Mouse (Mus musculus): ENCODE data around the gene Cd300a.
A peak's percentile ranks its signal among the peaks of the same experiment; 100 is the strongest.

The Cd300a gene

GRCm38 (mm10) chr11:114889991-114890518, at the start of gene Cd300a:
Gene Cd300a, plus strand, starts transcription at chr11:114890041.
- DNase-seq, result peak; percentile 11

DNA sequence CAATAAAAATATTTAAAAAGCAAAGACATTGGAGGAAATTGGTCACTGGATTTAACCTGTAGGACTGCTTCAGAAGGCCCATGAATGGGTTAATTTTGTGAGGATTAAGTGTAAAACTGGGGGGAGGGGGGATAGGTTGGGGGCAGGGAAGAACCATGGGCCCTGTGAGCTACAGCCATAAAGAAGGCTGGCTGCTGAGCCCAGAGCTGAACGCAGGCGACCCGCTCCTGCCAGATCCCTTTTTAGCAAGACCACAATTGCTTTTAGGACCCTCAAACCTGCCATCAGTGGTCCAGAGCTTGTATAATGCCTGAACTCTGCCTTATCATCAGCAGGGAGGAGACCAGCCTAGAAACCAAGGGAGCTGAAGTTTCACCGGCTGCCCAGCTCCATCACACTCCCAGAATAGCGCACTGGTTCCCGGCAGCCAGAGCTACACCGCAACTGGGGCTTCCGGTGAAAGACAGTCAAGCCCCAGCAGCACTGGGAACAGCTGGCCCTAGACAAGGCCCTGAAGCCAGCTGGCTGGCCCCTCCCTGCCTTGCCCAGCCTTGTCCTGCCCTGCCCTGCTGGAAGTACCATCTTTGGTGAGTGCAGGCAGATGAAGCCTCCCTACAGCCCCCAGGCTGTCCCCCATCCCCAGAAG, 45.9 kb upstream of the Cd300a start:
- no peak for DNase-seq

GRCm38 (mm10) chr11:114844464-114845220, 45.2 kb upstream of the Cd300a start:
- DNase-seq, result peak; percentile 47

GRCm38 (mm10) chr11:114846336-114846735, 43.5 kb upstream of the Cd300a start:
- no peak for DNase-seq

DNA sequence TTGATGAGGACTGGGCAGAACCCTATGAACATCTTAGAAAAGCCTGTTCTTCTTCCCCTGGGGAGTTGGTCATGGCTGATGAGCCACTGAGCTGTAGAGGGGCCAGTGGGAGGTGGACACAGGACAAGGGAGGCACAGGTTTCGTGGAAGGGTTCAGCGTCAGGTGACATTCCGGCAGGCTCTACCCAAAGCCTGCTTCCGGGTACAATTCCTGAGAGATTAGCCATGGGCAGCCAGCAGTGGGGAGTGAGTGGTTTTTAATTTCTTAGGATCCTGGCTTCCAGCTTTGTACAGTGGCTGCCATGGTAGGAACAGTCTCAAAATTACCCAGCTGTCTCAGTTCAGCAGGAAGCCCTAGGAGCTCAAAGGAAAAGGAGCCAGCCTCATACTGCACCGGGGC, 42.8 kb upstream of the Cd300a start:
- DNase-seq, result no peak

DNA sequence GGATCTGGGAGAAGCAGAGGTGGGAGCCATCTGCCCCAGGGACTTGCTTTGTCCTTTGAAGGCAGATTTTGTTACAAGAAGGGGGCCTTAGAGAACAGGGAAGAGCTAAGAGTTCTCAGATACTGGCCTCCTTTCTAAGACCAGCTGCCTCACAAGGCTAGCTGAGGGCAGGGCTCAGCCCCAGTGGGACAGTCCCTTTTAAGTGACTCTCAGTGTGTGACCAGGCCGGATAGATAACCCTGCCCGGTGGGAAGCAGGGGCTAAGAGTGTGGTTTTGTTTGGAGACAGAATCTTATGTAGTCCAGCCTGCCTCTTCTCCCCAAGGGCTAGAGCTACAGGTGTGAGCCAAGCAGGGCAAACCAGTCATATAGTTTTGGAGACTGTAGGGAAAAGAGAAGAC, 40.3 kb upstream of the Cd300a start:
- no peak for DNase-seq

GRCm38 (mm10) chr11:114850066-114850451, 39.8 kb upstream of the Cd300a start:
- peak; percentile 60 for DNase-seq

DNA sequence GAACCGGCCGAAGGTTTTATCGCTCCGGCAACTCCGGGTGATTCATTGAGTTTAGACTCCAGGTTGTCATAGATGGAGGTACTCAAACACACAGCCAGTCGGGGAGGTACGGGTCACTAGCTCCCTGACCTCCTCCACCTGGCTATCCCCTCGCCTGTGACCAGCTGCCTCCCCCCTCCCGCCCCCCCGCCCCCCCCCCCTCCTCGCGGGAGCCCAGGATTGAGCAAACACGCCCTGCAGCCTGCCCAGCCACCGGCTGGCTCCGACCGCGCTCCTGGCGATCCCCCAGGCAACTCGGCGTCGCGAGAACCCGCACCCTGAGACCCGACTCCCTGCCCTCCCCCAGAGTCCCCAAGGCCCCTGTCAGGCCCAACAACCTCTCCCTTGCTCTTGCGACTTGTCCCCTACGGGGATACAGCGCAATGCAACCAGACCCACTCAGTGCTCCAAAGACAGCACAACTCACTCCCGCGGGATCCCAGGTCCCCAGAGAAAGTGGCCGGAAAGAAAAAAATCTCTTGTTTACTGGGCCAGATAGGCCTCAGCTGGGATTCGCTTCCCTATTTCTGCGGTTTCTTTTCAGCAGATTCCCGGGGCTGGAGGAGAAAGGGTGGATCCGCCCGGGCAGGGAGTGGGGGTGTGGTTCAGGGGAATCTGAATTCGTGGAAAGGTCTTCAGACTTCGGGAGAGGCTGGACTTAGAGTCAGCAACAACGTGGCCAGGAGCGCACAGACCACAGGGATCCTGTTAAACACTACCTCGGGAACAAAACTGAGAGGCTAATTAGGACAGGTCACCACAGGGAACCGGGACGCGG, 39.2 kb upstream of the Cd300a start, which contains the start of gene Gprc5c:
Gprc5c (plus strand) TSS at position 701 of the 817 bp plus-strand sequence.
- peak; percentile 86 for DNase-seq

- DNase-seq, result no peak
Observed at GRCm38 (mm10) chr11:114851269-114851607, 38.6 kb upstream of the Cd300a start.

- DNase-seq, result peak; percentile 90
Observed at GRCm38 (mm10) chr11:114851608-114852310, 38.1 kb upstream of the Cd300a start.

GRCm38 (mm10) chr11:114852311-114853173, 37.3 kb upstream of the Cd300a start:
- DNase-seq, result peak; percentile 47

DNA sequence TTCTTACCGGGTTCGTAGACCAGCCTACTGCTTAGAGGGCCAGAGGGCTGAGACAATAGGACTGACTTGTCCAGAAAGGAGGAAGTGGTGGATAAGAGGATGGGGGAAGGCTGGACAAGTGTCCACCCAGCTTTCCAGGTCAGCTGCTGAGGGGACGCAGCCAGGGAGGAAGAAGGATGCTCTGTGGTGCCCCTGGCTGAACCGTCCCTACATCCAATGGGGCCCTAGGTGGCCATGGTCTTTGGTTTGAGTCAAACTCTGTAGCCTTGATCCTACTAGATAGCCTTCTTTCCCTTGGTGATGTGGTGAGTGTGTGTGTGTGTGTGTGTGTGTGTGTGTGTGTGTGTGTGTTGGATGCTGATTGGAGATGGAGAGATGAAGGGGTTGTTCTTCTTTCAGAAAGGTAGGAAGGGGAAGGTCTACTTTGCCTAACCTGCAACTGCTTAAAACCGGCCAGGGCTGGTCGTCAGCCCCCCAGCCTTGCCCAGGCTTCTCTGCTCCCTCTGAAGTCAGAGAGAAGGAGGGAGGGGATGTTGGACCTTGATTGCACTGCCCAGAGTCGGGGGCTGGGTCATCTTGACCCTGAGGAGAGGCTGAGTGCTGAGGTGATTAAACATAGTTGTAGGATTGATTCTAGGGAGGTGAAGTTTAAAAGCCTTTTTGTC, 36.5 kb upstream of the Cd300a start:
- peak; percentile 57 for DNase-seq

GRCm38 (mm10) chr11:114854581-114854980, 35.3 kb upstream of the Cd300a start:
- DNase-seq, result no peak

DNA sequence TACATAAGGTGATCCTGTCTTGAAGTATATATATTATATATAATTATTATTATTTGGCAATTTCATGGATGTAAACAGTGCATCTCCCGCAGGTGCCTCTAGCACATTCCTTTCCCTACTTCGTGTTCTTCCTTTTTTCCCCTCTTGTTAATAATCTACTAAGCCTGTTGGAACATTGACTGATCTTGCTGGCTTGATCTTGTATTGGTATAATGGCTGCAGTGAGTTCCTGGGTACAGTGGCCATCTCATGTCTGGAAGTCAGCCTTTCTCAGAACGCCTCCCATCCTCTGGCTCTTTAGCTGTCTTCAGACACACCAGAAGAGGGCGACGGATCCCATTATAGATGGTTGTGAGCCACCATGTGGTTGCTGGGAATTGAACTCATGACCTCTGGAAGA, 33.7 kb upstream of the Cd300a start:
- no peak for DNase-seq

GRCm38 (mm10) chr11:114858641-114859040, 31.2 kb upstream of the Cd300a start:
- DNase-seq, result no peak

GRCm38 (mm10) chr11:114861057-114861456, 28.8 kb upstream of the Cd300a start:
- no peak for DNase-seq

DNA sequence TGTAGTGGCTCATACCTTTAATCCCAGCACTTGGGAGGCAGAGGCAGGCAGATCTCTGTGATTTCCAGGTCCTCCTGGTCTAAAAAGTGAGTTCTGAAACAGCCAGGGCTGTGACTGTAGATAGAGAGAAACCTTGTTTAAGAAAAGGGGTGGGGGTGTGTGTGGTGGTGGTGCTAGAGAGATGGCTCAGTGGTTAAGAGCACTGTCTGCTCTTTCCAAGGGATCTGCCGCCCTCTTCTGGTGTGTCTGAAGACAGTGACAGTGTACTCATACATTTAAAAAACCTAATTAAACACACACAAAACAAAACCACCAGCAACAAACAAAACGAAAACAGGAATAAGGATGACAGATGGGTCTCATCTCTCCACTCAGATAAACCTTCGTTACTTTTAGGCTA, 27.2 kb upstream of the Cd300a start:
- no peak for DNase-seq

- DNase-seq, result no peak
Observed at GRCm38 (mm10) chr11:114863918-114864420, 25.9 kb upstream of the Cd300a start.

- DNase-seq, result peak; percentile 78
Observed at GRCm38 (mm10) chr11:114865999-114866398, 23.8 kb upstream of the Cd300a start.

GRCm38 (mm10) chr11:114866486-114867360, 23.1 kb upstream of the Cd300a start:
- peak; percentile 90 for DNase-seq
